Mouse (Mus musculus): ENCODE measurements at regions not wholly inside any gene's neighbourhood (a gene's known extent, or its start where the extent isn't known, plus 50 kb on each side); places are given as distances from the start of the nearest gene placed in this dataset.
"Not testable (repeated sequence)": the region's sequence is repeated elsewhere in the genome, so short reads cannot be mapped to it uniquely, and the experiment has no call there.

DNA sequence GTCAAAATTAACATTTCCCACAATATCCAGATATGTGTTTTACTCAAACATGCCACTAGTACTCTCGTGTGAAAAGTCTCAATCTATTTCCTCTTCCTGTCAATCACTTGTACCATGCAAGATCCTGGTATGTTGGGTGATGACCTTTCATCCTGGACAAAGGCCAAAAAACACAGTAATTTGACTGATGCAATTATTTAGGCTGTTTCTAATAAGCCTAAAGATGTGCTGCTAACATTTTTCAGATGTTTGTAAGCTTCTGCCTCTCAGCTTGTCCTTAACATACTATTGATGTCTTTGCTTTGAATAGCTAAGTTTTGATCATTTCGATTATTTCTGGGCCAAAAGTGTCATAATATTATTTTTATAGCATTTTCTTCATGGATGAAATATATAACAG lies 418.4 kb upstream of the Arrdc4 start:
- no peak for DNase-seq

- DNase-seq: no peak
These were observed 412.9 kb upstream of the Arrdc4 start for GRCm38 (mm10) chr7:69161916-69162315.

- DNase-seq: no peak
These were observed 393.3 kb upstream of the Arrdc4 start for GRCm38 (mm10) chr7:69142351-69142750.

DNA sequence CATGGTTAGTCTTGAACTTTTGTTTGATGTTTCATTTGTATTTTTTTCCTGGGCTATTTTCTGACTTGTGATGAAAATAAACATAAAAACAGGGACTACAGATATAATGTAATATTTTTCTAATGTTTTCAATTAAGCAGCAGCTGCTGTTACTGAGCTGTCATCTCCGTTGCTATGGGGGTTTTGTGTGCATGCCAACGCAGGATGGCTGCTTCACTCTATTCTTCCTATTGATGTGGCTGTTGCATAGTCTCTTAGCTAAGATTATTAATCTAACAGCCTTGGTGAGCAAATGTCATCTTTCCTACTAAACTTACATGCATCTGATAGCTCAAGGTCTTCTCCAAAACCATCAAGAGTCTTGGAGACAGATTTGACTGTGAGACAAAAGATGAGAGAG lies 384.4 kb upstream of the Arrdc4 start:
- DNase-seq: no peak

GRCm38 (mm10) chr7:69101770-69102169 lies 352.7 kb upstream of the Arrdc4 start:
- not testable (repeated sequence) for DNase-seq

GRCm38 (mm10) chr7:69097587-69098095 lies 348.6 kb upstream of the Arrdc4 start:
- DNase-seq: no peak

DNA sequence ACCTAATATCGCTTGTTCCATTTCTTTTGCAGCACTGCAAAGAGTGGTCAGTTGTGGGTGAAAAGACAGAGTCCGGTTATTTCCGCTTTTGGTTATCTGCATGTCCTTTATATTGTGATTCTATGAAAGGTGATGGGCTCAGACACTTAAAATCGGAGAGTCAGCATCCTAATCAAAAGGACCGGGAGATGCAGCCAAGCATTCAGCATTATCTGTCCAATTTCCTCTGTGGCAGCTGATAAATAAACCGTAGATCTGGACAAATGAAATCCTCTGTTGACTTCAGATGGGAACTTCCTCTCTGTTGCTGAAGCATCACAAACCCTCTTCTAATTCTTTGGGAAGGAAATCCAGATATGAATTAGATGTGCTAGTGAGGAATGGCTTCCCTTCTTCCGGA lies 325.7 kb upstream of the Arrdc4 start:
- no peak for DNase-seq

GRCm38 (mm10) chr7:69062994-69063393 lies 314.0 kb upstream of the Arrdc4 start:
- no peak for DNase-seq

GRCm38 (mm10) chr7:69062506-69062905 lies 313.5 kb upstream of the Arrdc4 start:
- DNase-seq: no peak

GRCm38 (mm10) chr7:69062094-69062493 lies 313.1 kb upstream of the Arrdc4 start:
- no peak for DNase-seq

DNA sequence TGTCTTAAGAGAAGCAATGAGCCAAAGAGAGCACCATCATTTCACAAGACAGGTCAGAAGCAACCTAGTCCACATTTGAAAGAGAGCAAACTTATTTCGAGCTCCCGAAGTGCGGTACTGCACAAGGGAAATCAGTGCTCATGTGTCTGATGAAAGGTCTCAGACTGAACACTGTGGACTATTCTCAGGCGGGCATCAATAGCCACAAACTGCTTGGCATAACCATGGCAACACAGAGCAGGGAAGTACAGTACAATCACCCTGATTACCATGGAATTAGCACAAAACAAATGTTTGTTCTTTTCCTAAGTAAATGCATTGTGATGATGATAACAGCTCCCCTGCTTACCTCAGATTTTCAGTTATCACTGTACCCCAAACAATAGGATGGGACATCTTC lies 312.2 kb upstream of the Arrdc4 start:
- no peak for DNase-seq

- DNase-seq: no peak
These were observed 267.5 kb upstream of the Arrdc4 start for GRCm38 (mm10) chr7:69016575-69016974.

- no peak for DNase-seq
These were observed 266.0 kb upstream of the Arrdc4 start for GRCm38 (mm10) chr7:69015047-69015446.

DNA sequence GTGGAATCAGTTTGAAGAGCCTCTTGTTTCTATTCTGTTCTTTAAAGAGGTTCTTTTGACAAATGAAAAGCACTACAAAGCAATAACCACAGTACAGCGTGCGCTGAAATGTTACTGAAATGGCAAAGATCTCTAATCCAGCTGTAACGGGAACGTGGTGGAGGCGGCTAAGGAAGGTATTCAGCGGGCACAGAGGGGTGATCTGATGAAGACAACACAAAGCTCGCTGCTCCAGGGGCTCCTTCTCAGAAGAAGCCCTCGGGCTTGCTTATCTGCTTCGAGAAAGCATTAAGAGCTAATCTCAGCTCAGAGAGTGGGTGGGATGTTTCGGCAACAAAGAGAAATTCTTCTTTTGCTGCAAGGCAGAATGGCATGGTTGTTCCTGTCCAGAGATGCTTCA lies 258.2 kb upstream of the Arrdc4 start:
- no peak for DNase-seq

- no peak for DNase-seq
These were observed 239.0 kb upstream of the Arrdc4 start for GRCm38 (mm10) chr7:68988061-68988460.

GRCm38 (mm10) chr7:68983937-68984336 lies 234.9 kb upstream of the Arrdc4 start:
- no peak for DNase-seq

- no peak for DNase-seq
These were observed 234.0 kb upstream of the Arrdc4 start for GRCm38 (mm10) chr7:68982914-68983502.

DNA sequence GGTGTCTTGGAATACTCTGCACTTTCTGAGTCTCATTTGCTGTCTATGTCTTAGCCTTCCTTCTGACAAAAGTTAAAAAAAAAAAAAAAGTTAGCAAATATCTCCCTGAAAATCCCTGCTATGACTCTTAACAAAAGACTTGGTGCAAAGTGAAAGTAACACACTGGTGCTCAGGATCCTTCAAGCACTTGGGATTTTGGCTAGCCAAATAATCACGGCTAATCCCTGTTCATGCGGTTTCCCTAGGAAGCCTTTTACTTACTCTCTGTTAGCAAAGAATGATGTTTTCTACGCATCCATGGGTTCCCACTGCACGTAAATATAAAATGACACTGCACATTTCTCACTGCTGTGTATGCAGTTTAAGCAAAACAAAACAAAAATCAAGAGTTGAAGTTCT lies 229.5 kb upstream of the Arrdc4 start:
- DNase-seq: no peak

DNA sequence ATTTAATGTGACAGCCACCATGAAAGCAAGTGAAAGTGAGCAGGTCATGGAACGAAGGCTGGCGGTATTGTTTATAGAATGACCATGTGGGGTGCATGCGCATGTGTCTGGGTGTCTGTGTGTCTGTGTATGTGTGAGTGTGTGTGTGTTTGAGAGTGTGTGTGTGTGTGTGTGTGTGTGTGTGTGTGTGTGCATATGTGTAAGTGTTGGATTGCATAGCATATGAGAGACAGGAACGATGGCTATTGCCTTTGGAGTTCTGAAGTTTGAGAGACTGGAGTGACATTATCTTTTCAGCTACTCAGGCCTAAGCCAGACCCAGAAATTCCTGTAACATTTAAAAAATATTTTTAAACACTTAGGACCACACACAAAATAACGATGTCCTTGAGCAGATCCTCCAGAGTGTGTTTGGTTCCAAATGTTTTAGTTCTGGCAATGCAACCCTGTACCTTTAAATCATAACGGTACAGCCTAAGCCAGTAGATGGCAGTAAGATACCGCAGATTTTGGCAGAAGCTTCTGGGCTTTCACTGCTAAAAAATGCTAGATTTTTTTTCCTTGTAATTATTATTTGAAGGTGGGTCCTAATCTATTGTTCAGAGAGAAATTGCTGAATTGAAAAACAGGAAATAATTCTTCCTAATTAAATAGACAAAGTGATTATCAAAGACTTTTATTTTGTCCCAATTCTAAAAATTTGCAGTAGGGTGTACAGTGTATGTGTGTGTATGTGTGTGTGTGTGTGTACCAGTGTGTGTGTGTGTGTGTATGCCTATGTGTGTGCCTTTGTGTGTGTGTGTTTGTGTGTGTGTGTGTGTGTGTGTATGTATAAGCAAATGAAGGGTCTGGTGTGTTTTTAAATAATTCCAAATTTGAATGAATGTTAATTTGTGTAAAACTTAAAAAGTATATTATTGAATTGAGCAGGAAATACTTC lies 228.0 kb upstream of the Arrdc4 start:
- peak; percentile 33 for DNase-seq

- peak; percentile 81 for DNase-seq
These were observed 226.9 kb upstream of the Arrdc4 start for GRCm38 (mm10) chr7:68975956-68976355.

- no peak for DNase-seq
These were observed 226.5 kb upstream of the Arrdc4 start for GRCm38 (mm10) chr7:68975580-68975894.

- DNase-seq: peak; percentile 47
These were observed 225.9 kb upstream of the Arrdc4 start for GRCm38 (mm10) chr7:68974761-68975579.

Data from kidney, adult 11 months (tissue).